Mouse (Mus musculus) heart, embryonic 10.5 days (tissue): ENCODE data around the gene Serpinb9. TPM values are rescaled to one million over a fixed set of nuclear protein-coding genes. Genes with fewer than 3 reads are reported as not detected.
A peak's percentile ranks its signal among the peaks of the same experiment; 100 is the strongest.
"Not testable (repeated sequence)": the region's sequence is repeated elsewhere in the genome, so short reads cannot be mapped to it uniquely, and the experiment has no call there.

Experiments
- DNase-seq: peaks from one replicate; pipeline ENCODE4 v3.0.0-alpha.2; 2017; ENCODE audit warnings: low spot score
- H3K27ac ChIP-seq: fragments of 300-500 bp; sonication (generic); 2 replicates; pipeline ENCODE4 v1.5.1; 2016; ENCODE audit warnings: mild to moderate bottlenecking
- H3K27me3 ChIP-seq: fragments of 300-500 bp; sonication (generic); 2 replicates; pipeline ENCODE4 v1.6.1; 2016; ENCODE audit warnings: mild to moderate bottlenecking; ENCODE audit not compliant: poor library complexity, insufficient read depth, severe bottlenecking
- H3K36me3 ChIP-seq: fragments of 300-500 bp; sonication (generic); 2 replicates; pipeline ENCODE4 v1.6.1; 2016; ENCODE audit warnings: mild to moderate bottlenecking, moderate library complexity
- H3K4me1 ChIP-seq: fragments of 300-500 bp; sonication (generic); 2 replicates; pipeline ENCODE4 v1.6.1; 2016; ENCODE audit warnings: mild to moderate bottlenecking
- H3K4me3 ChIP-seq: fragments of 300-500 bp; sonication (generic); 2 replicates; pipeline ENCODE4 v1.5.1; 2016; ENCODE audit warnings: mild to moderate bottlenecking, moderate library complexity
- H3K9me3 ChIP-seq: fragments of 300-500 bp; sonication (generic); 2 replicates; pipeline ENCODE4 v1.6.1; 2016; ENCODE audit warnings: mild to moderate bottlenecking, moderate library complexity
- WGBS: fragments of 180-500 bp; shearing (Covaris S2); methylation state at CpG from one replicate; pipeline ENCODE4 v1.1.7; 2016; 5-methylcytosine and 5-hydroxymethylcytosine counted together
- polyA plus RNA-seq: library from polyadenylated mRNA; unstranded; fragments of >200 nt; fragmentation: Nextera tagmentation; extraction: Ambion mirVana; gene quantifications from 2 replicates; pipeline ENCODE4 v1.2.1, GENCODE M21; 2016

The Serpinb9 gene
- polyA plus RNA-seq, result 4.2 and 4.4 TPM in 2 replicates

- peak within 1 kb of the TSS; percentile 86 for H3K27ac ChIP-seq
- no peak for DNase-seq
- 83% methylated on average over 3 of the region's 3 CpGs for whole genome bisulfite sequencing
- H3K27me3 ChIP-seq, result no peaks in the 10 kb centered on the region
- peaks cover 15% of the 10 kb centered on the region for H3K4me1 ChIP-seq
- peak within 1 kb of the TSS; percentile 53 for H3K4me3 ChIP-seq
- H3K9me3 ChIP-seq, result no peaks in the 10 kb centered on the region
- no peaks in the 10 kb centered on the region for H3K36me3 ChIP-seq
These were observed at the start of gene Serpinb9 for GRCm38 (mm10) chr13:33002950-33003349. TSS of gene Serpinb9 (plus strand) at chr13:33003250.

- Histone ChIP-seq H3K9me3 (no peaks in the 10 kb centered on the region), H3K36me3 (no peaks in the 10 kb centered on the region), H3K27ac (0 out of 2 replicates have a peak overlapping the region, but pooled peaks have one; percentile 52), H3K27me3 (no peaks in the 10 kb centered on the region), H3K4me3 (no peak overlapping the region), H3K4me1 (no peaks in the 10 kb centered on the region)
- no peak for DNase-seq
- WGBS, result 61% methylated on average over 4 of the region's 4 CpGs
These were observed 46.5 kb upstream of the Serpinb9 start for GRCm38 (mm10) chr13:32956537-32956936.

- no peak for DNase-seq
- Histone ChIP-seq H3K36me3 (no peaks in the 10 kb centered on the region), H3K9me3 (no peaks in the 10 kb centered on the region), H3K4me3 (no peak overlapping the region), H3K27me3 (no peaks in the 10 kb centered on the region), H3K4me1 (peaks cover 7% of the 10 kb centered on the region; the same call in 1 of the 2 replicates), H3K27ac (0 out of 2 replicates have a peak overlapping the region, but pooled peaks have one; percentile 29)
- WGBS, result 59% methylated on average over 4 of the region's 4 CpGs
These were observed 45.1 kb upstream of the Serpinb9 start for GRCm38 (mm10) chr13:32957917-32958316.

GRCm38 (mm10) chr13:32958521-32958920, 44.5 kb upstream of the Serpinb9 start:
- not testable (repeated sequence) for H3K27me3 ChIP-seq, H3K4me1 ChIP-seq, DNase-seq, H3K4me3 ChIP-seq, H3K36me3 ChIP-seq, H3K9me3 ChIP-seq
- 0 out of 2 replicates have a peak overlapping the region, but pooled peaks have one; percentile 29 for H3K27ac ChIP-seq
- WGBS, result 39% methylated on average over 7 of the region's 7 CpGs

- Histone ChIP-seq H3K27ac (peak overlapping the region; percentile 86), H3K4me1 (peaks cover 30% of the 10 kb centered on the region), H3K9me3 (no peaks in the 10 kb centered on the region), H3K27me3 (no peaks in the 10 kb centered on the region), H3K4me3 (no peak overlapping the region), H3K36me3 (no peaks in the 10 kb centered on the region)
- WGBS, result 73% methylated on average over 9 of the region's 9 CpGs
- DNase-seq, result no peak
These were observed 38.9 kb upstream of the Serpinb9 start for GRCm38 (mm10) chr13:32963990-32964753.

GRCm38 (mm10) chr13:32964989-32965811, 37.9 kb upstream of the Serpinb9 start, which contains the start of gene Serpinb6b:
TSS of gene Serpinb6b (plus strand) at chr13:32965209.
- H3K36me3 ChIP-seq, result 0 out of 2 replicates have a peak, but pooled peaks cover 1% of the 10 kb centered on the region
- peak within 1 kb of the TSS; percentile 53 for H3K4me3 ChIP-seq
- peaks cover 30% of the 10 kb centered on the region for H3K4me1 ChIP-seq
- 35% methylated on average over 16 of the region's 16 CpGs for WGBS
- H3K9me3 ChIP-seq, result no peaks in the 10 kb centered on the region
- DNase-seq, result peak; percentile 78
- H3K27me3 ChIP-seq, result no peaks in the 10 kb centered on the region
- H3K27ac ChIP-seq, result peak within 1 kb of the TSS; percentile 86

- H3K9me3 ChIP-seq, result no peaks in the 10 kb centered on the region
- no peaks in the 10 kb centered on the region for H3K27me3 ChIP-seq
- peak overlapping the region; percentile 53; the same call in 1 of the 2 replicates for H3K4me3 ChIP-seq
- H3K36me3 ChIP-seq, result 0 out of 2 replicates have a peak, but pooled peaks cover 3% of the 10 kb centered on the region
- peaks cover 30% of the 10 kb centered on the region for H3K4me1 ChIP-seq
- DNase-seq, result no peak
- 74% methylated on average over 5 of the region's 5 CpGs for whole genome bisulfite sequencing
- H3K27ac ChIP-seq, result peak overlapping the region; percentile 86; the same call in 1 of the 2 replicates
These were observed 36.9 kb upstream of the Serpinb9 start for GRCm38 (mm10) chr13:32966116-32966515.

GRCm38 (mm10) chr13:32967233-32967632, 35.8 kb upstream of the Serpinb9 start:
- Histone ChIP-seq H3K9me3 (no peaks in the 10 kb centered on the region), H3K27me3 (no peaks in the 10 kb centered on the region), H3K27ac (no peak overlapping the region), H3K4me1 (peaks cover 27% of the 10 kb centered on the region), H3K36me3 (0 out of 2 replicates have a peak, but pooled peaks cover 3% of the 10 kb centered on the region), H3K4me3 (no peak overlapping the region)
- no peak for DNase-seq

GRCm38 (mm10) chr13:32968353-32968984, 34.6 kb upstream of the Serpinb9 start:
- no peak overlapping the region for H3K4me3 ChIP-seq
- 74% methylated on average over 5 of the region's 5 CpGs for WGBS
- H3K36me3 ChIP-seq, result 0 out of 2 replicates have a peak, but pooled peaks cover 3% of the 10 kb centered on the region
- H3K27ac ChIP-seq, result no peak overlapping the region; the same call in 1 of the 2 replicates
- no peaks in the 10 kb centered on the region for H3K9me3 ChIP-seq
- peaks cover 22% of the 10 kb centered on the region for H3K4me1 ChIP-seq
- no peak for DNase-seq
- H3K27me3 ChIP-seq, result no peaks in the 10 kb centered on the region

- Histone ChIP-seq H3K27ac (no peak overlapping the region), H3K36me3 (0 out of 2 replicates have a peak, but pooled peaks cover 3% of the 10 kb centered on the region), H3K27me3 (no peaks in the 10 kb centered on the region), H3K4me3 (no peak overlapping the region), H3K9me3 (no peaks in the 10 kb centered on the region), H3K4me1 (peaks cover 22% of the 10 kb centered on the region)
- 75% methylated on average over 4 of the region's 4 CpGs for WGBS
- no peak for DNase-seq
These were observed 33.9 kb upstream of the Serpinb9 start for GRCm38 (mm10) chr13:32968996-32969640.

GRCm38 (mm10) chr13:32969641-32970040, 33.4 kb upstream of the Serpinb9 start:
- Histone ChIP-seq H3K27me3 (no peaks in the 10 kb centered on the region), H3K27ac (no peak overlapping the region)

GRCm38 (mm10) chr13:32970776-32971175, 32.3 kb upstream of the Serpinb9 start:
- no peak overlapping the region for H3K27ac ChIP-seq
- no peak overlapping the region for H3K4me3 ChIP-seq
- H3K27me3 ChIP-seq, result no peaks in the 10 kb centered on the region
- no peak for DNase-seq
- no peaks in the 10 kb centered on the region for H3K9me3 ChIP-seq
- H3K36me3 ChIP-seq, result 0 out of 2 replicates have a peak, but pooled peaks cover 3% of the 10 kb centered on the region
- 93% methylated on average over 3 of the region's 3 CpGs for WGBS
- peaks cover 12% of the 10 kb centered on the region for H3K4me1 ChIP-seq

More at GRCm38 (mm10) chr13:32969641-32970040, 33.4 kb upstream of the Serpinb9 start:
- Histone ChIP-seq H3K4me3 (no peak overlapping the region), H3K9me3 (no peaks in the 10 kb centered on the region), H3K36me3 (0 out of 2 replicates have a peak, but pooled peaks cover 3% of the 10 kb centered on the region), H3K4me1 (peaks cover 18% of the 10 kb centered on the region)
- no peak for DNase-seq
- 84% methylated on average over 1 of the region's 1 CpGs for WGBS
